Mouse (Mus musculus) liver, adult 2 months (tissue): ENCODE results near the gene 0610010F05Rik.
A peak's percentile ranks its signal among the peaks of the same experiment; 100 is the strongest.

ENCODE experiments used
- CTCF ChIP-seq: fragments of 200-500 bp; IDR thresholded peaks from 2 replicates; pipeline ENCODE4 v1.5.1; 2011; ENCODE audit warnings: low read depth, low read length, control low read depth
- POLR2A ChIP-seq: fragments of 200-500 bp; IDR thresholded peaks from 2 replicates; pipeline ENCODE4 v1.6.1; 2011; ENCODE audit warnings: low read length, control low read depth; ENCODE audit not compliant: insufficient read depth; ENCODE audit errors: extremely low read depth

DNA sequence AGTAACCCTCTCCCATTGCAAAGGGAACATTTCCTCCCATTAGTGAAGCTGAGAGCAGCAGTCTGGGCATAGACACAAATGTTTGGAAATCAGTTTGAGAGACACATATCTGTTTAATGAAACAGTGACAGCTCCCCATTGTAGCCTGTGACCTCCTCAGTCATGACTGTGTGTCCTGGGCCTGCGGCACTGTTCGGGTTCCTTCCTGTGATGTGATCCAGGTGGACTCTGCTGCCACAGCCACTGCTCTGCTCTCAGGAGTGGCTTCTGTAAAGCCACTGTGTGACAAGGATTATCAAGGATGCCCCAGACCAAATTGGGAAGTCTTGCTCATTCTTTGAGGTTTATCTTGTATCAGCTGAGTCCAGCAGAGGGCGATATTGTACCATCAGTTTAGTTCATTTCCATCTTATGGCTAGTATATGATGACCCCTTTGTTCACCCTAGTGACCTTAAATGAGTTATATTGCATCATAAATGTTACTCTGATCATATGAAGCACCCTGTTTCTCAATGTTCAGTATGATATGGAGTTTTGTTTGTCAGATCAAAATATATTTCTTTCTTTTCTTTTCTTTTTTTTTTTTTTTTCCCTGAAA is 45.7 kb upstream of the 0610010F05Rik start:
- TF ChIP-seq POLR2A (no peak), CTCF (peak; percentile 40; the same call in 1 of the 2 replicates)
